Mouse (Mus musculus) heart, postnatal 0 days (tissue): ENCODE measurements around the gene Arpc5l.

Experiments
- CTCF ChIP-seq: IDR thresholded peaks from 2 replicates; pipeline ENCODE4 v1.5.1; 2016; ENCODE audit warnings: antibody characterized with exemption, control low read depth, low read depth
- EP300 ChIP-seq: IDR thresholded peaks from 2 replicates; pipeline ENCODE4 v1.6.1; 2016; ENCODE audit warnings: antibody characterized with exemption, low read depth

DNA sequence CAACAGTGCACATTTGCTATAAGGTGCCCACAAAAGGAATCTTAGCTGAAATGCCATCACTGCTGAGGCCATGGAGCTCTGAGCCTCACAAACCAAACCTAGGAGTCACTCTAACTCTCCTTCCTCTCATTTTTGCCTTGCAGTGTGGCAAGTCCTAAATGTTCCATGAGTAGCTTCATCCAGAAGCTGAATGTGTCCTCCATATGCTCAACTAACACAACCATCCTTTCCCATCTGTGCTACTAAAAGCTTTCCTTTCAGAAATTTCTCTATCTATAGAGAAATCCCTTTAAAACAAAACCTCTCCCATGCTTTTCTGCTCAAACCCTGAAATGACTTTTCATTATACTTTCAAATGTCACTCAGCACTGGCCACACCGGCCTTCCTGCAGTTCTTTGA, 26.5 kb downstream of the Arpc5l start:
- no peak for TF ChIP-seq CTCF
- TF ChIP-seq EP300 = no peak
